Mouse (Mus musculus) retina, embryonic 14.5 days (tissue): ENCODE measurements around the gene Lrrc74a.

Experiments used
- DNase-seq: peaks from one replicate; pipeline ENCODE4 v3.0.0-alpha.2; 2015; ENCODE audit warnings: low spot score

Gene Lrrc74a

GRCm38 (mm10) chr12:86719961-86720639 is 14.1 kb upstream of the Lrrc74a start:
- no peak for DNase-seq

- no peak for DNase-seq
Observed at GRCm38 (mm10) chr12:86721453-86721852, 12.7 kb upstream of the Lrrc74a start.

GRCm38 (mm10) chr12:86724300-86724699 is 9.9 kb upstream of the Lrrc74a start:
- DNase-seq, result no peak

DNA sequence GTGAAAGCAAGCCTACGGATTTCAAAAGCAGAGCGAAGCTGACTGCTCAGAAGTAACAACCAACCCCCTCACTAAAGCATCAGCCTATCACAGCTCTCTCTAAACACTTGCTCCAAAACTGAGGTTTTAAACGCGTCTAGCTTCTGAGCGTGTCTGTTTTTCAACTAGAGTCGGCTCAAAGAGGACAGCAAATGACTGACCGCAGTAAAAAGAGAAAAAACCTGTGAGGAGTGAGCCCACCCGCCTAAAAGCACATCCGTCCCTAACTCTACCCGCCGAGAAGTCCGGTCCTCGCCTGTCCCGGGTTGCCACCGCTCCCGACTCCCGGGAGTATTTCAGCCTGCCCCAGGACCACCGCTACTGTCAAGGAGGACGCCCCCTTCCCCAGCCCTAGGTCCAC is 8.5 kb upstream of the Lrrc74a start:
- no peak for DNase-seq

DNA sequence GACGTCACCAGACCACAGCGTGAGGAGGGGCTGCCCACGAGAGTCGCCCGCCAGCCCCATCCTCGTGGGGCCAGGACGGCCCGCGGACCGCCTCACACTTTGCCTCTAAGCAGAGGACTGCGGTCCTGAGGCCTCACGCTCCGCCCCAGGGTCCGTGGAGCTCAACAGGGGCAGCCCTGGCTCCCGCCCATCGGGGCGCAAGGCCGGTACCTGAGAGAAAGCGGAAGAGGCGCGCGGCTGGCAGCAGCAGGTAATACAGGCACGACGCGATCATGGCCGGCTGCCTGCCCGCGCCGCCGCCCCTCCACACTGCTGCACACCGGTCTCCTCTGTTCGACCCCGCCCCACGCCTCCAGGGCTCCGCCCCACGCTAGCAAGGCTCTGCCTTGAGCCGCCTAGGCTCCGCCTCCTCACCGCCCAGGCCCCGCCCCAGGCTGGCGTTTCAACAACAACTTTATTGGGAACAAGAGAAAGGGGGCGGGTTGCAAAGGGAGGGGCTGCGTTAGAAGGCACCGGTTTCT is 8.0 kb upstream of the Lrrc74a start, which contains the start of gene Angel1:
Gene Angel1, minus strand, starts transcription at position 341 of the 521 bp plus-strand sequence.
- peak; percentile 97 for DNase-seq

DNA sequence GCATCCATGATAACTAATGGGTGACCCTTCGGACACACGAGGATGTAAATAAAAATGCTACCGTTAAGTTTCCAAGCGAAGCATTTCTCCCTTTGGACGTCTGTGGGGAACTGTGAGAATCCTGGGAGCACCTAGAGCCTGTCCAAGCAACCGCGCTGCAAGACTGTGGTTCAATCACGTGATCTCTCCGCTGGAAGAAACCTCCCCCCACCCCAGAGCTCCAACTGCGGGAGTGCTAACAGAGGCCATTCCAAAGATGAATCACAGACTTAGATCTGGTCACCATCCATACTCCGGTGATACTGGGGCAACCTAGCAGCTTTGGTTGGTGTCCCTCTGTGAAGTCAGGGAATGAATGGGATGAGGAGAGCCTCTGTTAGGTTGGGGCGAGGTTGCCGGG is 26.9 kb downstream of the Lrrc74a start:
- no peak for DNase-seq

DNA sequence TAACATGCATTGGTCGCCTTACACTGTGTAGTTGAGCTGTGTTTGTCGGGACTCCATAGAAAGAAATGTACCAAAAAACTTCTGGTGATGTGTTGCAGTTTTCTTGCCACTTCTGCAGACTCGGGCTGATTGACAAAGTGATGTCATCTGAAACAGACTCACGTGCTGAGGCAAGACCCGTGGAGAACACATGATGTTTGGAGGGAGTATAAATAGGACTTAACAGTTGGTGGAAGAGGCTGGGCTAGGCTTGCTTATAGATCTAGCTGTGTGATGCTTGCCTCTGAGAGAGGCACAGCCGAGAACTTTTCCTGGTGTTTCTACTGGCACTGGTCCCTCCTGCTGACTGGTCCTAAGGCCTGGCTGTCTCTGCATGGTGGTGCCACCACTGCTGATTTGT is 29.9 kb downstream of the Lrrc74a start:
- DNase-seq, result no peak

GRCm38 (mm10) chr12:86766467-86766866 is 32.3 kb downstream of the Lrrc74a start:
- no peak for DNase-seq

DNA sequence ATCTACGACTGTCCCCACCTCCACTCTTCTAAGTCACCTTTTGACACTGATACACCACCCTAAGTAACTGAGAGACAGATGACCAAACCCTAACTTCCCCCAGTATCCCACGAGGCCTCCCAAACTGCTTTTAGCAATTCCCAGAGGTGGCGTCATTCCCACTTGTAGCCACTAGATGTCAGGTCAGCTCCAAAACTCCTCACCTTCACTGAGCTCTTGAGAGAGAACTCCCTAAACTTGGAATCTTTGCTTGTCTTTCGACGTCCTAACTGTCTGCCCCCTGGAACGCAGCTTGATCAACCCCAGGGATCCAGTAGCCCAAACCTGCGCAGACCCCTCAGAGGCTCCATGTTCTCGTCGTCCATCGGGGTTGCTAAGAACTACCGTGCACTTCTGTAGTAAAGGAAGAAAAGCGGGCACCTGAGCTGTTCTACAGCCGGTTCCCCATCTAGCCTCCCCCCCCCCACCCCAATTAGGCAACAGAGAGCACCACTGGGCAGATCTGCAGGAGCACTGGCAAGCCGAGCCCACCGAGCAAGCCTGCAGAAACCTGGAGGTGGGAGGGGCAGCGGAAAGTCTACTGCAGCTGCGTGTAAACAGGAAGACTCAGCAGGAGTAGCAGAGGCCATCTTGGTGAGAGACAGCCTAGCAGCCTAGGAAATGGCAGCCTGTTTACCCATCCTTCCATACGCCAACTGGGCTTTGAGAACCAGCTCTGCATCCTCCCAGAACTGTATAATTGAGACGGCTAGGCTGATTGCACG is 33.9 kb downstream of the Lrrc74a start:
- DNase-seq, result peak; percentile 85

GRCm38 (mm10) chr12:86768986-86769580 is 34.9 kb downstream of the Lrrc74a start:
- DNase-seq, result peak; percentile 84

GRCm38 (mm10) chr12:86769819-86770218 is 35.6 kb downstream of the Lrrc74a start:
- no peak for DNase-seq

DNA sequence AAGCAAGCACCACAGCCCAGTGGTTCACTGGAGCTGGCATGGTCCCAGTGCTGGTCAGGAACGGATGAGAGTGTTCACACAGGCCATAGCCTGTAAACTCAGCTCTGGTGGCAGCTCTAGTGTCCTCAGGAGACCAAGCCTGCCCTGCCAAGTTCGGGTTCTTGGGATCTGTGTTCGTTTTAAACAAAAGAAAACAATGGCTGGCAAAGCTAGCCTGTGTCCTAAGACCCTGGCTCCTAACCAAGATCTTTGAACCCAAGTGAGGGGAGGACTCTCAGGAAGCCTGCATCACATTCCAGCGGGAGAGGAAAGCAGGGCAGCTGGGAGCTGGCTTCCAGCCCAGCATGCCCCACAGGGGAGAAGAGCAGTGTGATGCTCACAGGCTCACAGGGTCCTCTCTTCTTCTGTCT is 36.1 kb downstream of the Lrrc74a start:
- DNase-seq, result no peak

DNA sequence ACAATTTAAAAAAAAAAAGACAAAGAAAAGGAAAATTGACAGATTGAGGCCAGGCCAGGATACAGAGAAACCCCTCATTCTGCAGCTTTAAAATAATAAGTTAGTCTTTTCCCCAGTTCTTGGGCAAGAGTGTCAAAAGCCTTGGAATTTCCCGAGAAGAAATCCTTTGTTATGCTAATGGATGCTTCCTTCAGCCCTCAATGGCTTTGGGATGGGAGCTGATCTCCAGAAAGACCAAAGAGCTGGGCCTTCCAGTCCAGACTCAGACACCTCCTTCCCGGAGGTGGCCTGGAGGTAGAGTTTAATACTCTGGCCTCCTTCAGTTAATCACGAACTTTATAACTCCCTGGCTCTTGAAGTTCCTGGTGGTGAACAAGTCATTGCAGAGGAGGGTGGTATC is 36.8 kb downstream of the Lrrc74a start:
- no peak for DNase-seq

- DNase-seq, result peak; percentile 97
Observed at GRCm38 (mm10) chr12:86771823-86772427, 37.8 kb downstream of the Lrrc74a start.

- DNase-seq, result no peak
Observed at GRCm38 (mm10) chr12:86772551-86772950, 38.4 kb downstream of the Lrrc74a start.

DNA sequence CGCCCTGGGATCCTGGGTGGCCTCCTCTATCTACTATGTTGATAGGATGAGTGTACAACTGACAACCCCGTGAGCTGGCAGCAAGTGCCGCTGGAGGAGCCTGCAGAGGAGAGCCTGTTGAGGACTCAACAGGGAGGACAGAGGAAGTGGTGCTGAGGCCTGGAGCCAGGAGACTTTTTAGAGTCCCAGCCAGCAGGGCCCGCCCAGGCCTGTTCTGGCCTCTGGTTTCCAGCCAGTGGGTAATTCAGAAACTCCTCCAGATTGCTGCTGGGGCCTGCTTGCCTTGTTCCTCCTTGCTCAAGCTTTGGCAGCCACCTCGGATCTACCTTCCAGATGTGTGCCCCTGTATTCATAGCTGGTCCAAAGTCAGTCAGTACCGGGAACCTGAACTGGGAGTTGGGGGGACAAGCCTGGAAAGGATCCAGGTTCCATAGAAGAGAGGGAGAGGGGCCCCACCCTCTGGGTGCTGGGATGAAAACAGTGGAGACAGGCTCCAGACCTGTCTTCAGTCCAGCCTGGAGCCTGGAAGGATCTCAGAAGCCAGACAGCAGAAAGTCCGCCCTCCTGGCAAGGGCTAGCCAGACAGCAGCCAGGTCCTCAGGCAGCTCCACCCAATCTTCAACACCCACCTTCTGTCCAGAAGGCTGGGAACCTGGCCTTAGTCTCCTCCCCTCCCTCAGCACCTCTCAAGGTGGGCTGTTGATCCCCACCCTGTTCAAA is 41.6 kb downstream of the Lrrc74a start:
- DNase-seq, result no peak

DNA sequence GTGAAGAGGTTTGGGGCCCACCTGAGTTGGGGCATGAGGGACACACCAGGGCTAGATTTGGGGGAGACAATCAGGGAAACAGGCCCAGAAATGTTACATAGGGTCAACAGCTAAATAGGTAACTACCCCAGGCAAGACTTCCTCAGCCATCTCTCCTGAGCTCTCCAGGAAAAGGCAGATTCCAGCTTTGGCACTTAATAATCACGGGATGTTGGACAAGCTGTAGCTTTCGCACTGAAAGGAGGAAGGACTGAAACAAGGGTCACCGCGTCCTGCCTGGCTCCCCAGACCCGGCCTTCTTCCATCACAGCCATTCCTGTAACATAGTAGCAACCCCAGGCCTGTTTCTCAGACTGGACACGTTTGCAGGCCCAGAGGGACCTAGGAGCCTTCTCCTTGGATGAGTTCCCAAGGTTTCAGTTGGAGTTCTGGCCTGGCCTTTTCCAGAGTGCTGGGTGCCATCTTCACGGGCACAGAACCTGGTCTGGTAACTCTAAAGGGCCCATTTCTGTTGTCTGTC is 42.2 kb downstream of the Lrrc74a start:
- DNase-seq, result no peak

- DNase-seq, result no peak
Observed at GRCm38 (mm10) chr12:86778531-86778930, 44.4 kb downstream of the Lrrc74a start.

- peak; percentile 78 for DNase-seq
Observed at GRCm38 (mm10) chr12:86779206-86779989, 45.2 kb downstream of the Lrrc74a start.

DNA sequence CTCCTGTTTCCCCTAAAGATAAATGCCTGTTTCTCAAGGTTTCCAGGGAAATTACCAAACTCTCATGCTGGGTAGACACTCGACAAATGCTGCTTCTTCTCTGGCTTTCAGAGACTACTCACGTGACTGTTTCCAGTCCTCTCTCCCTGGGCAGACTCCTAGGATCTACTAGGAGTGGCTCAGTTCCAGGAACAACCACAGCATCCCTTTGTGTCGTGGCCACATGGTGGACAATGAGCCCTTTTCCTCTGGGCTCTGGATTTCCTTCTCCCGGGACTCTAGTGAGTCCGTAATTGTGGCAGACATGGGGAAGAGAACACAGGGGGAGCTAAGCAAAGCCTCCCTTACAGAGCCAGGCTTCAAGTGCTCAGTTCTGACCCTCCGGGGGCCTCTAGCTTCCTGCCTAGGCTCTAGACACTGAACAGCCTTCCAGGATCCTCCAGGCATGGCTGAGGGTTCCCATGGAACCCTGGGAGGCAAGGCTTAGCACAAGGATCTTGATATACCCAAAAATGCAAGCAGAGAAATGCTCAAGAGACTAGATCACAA is 47.6 kb downstream of the Lrrc74a start:
- no peak for DNase-seq
